Mouse (Mus musculus): Measurements from ENCODE around the gene Otx2.

Gene Otx2

DNA sequence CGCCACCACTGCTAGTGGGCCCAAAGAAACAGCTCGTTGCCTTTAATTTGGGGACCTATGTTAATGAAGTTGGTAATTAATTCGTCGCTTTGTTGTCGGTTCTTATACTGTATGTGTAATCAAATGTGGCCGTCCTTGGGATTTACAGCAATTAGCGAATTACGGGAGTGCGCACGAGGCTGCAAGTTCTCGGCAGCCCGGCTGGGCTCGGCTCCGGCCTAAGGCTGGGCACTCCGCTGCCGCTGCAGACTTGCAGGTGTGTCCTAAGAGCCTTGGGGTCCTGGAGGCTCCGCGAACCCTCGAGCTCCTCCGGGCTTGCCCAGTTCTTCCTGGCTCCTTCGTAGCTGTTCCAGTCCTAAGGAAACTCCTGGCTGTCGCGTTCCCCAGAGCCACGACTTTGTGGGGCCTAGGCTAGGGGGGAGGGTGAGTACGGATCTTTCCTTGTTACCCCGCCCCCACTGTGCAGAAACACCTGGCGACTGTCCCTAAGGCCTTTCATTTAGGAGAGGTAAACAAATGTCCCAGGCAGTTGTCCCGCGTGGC lies 4.8 kb downstream of the Otx2 start:
- DNase-seq (ENCODE audit: low spot score in 2 of 2), result no peak

DNA sequence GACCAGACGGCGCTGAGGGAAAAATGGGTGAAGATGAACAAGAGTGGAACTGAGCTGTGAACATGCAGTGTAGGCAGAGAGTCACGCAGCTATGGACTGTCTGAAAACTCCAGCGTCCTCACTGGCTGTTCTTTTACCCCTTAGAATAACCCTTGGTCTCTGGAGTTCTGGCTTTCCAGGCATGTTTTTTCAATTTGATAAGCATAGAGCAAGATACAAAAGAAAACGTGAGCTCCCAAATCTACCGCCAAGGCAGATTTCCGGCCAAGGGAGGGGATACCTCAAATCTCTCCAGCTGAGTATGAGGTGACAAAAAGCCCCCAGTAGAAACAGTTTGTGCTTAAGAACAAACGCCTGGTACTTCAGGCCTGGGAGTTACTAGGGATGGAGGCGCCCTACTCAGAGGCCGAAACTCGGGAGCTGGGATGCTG lies 5.6 kb downstream of the Otx2 start:
- no peak for DNase-seq (ENCODE audit: low spot score in 2 of 2)

DNA sequence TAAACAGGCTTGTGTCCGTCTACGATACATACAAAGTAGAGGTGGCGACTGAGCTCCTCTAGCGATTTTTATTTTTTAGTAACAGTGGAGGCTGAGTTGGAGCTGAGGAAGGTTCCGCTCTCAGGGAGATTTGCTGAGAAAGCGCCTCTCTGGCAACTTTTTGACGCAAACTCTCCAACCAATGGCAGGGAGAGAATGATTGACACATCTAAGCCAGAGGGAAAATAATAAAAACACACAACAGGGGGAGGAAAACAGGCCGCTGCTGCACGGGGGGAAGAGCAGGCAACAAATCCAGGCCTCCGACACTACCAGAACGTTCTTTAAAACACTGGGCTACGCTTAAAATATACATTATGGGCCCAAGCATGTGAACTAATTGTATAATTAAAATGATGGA lies 6.2 kb downstream of the Otx2 start:
- no peak for DNase-seq (ENCODE audit: low spot score in 2 of 2)

DNA sequence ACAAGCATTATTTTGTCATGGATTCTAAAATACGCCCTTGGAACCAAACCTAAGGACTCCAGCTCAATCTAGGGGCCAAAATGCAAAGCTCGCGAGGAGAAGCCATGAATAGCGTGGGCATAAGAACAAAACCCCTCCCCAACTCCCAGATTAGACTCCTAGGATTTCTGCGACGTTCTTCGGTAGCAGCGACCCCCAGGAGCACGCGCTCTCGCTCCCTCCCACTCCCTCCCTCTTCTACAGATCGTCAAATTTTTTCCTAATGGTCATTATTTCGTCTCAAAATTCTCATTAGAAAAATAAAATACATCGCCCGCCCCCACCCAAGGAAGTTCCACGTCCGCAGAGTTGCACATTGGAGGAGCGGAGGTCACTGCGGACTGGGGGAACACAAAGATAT lies 6.8 kb downstream of the Otx2 start:
- DNase-seq (ENCODE audit: low spot score in 2 of 2), result no peak

DNA sequence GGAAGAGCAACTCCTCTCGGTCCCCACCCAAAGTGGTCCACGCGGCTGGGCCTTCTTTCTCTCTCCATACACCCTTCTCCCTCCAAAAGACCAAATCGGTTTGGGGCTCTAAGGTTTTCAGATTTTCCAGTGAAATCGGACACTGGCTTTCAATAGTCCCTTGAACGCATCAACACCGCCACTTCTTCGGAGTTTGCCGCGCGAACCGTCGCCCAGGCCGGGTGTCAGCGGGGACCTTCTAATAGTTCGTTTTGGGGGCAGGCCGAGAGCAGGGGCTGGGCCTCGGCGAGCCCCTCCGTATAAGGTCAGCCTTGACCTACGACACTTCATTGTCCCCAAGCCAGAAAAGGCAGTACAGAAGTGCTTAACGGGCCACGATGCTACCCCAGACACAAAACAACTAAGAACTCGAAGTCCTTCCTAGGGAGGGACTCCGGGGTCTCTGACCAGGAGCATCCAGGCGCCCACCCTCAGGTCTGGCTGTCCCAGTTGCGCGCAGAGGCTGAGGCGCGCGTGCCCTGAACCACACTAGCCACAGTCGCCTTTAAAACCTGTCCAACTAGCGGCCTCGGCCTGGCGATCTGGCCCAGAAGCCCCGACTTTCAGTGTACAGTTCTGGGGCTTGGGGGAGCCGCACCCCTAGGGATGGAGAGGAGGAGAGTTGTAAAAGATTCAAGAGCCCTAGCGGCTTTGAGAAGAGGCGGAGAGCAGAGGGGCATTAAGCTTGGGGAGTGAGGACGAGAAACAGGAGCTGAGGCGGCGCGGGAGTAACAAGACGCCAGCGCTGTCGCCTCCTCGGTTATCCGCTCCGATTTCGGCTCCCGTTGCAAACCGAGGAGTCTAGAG lies 7.6 kb downstream of the Otx2 start:
- no peak for DNase-seq (ENCODE audit: low spot score in 2 of 2)

DNA sequence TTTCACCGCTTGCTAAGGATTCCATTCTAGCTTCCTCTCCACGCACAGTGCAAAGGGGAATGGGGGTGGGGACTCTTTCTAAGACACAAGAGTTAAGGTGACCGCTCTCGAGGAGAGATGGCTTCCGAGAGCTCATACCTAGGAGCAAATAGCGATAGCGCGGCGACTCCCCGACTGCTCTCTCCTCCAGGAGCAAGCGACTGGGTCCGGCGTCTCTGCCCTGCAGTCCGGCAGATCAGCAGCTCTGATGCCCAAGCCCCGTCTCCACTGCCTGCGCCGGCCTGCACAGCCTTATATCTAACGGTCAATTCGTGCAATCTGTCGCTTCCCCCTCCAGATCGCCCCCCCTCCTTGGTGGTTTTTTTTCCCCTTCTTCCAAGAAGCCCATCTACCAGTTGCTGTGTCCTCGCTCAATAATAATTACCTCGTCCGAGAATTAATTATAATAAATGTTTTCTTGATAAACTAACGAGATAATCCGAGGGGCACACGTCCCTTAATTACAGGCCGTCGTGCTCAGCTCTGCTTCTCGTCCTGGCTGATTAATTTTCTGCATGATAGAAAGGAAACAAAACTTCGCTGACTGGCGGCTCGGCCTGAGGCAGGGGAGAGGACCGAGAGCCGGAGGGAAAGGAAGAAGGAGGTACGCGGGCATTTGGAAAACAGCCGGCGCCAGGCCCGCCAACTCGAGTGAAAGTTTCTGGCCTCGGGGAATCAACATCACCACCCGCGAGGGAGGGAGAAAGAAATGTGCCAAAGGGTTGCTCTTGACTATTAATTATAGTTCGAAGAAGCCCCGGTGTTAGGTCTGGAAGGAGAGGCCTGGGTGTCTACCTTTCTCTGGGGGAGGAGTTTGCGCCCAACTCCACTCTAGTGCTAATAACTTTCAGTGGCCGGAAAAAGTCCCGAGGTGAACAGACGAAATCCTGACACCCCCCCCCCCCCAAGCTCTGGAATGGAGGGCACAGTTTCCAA lies 8.5 kb downstream of the Otx2 start:
- DNase-seq (ENCODE audit: low spot score in 2 of 2), result no peak

DNA sequence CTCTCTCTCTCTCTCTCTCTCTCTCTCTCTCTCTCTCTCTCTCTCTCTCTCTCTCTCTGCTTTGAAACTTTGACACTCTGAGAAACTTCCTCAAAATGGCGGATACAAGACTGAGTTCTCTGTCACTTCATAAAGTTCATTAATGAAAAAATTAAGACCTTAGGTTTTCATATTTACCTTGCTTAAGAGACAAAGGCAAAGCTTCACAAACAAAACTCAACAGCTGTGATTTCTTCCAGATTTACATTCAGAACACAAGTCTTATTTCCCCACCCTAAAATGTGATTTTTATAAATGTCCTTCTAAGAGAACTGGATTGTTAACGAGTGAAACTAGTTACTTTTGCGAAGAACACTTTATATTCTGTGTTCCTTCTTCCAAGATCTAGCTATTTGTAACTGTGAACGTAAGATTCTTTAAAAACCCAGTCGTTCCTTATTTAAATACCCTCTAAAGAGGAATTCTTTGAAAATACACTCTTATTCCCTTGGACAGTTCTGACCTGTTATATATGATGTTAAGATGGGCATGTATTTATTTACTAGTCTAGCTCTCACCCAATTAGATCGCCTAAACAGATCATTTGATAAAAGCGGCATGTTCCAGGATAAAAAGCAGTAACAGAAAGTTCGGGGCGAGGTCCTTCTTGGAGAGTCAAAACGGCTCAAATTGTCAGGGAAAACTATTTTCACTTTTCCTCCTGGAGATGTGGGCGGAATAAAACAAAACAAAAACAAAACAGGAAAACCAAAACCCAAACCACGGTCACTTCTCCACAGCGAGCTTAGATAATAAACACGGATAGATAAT lies 9.4 kb downstream of the Otx2 start:
- DNase-seq (ENCODE audit: low spot score in 2 of 2), result no peak

DNA sequence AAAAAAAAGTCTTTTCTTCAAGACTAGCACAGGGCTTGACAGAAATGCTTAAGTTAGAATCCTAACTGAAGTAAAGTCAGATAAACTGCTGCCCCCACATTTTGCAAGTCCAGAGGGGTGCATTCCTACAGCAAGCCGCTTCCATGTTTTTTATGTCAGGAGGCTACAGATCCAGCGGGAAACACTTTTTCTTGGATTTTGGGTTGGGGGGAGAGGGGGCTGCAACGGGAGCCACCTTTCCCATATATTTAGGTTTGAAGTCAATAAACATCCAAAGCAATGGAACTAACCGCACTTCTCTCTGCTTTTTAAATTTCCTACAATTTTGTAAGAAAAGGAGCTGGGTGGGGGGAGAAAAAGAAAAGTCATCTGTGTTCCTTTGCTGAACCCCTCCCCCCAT lies 10.1 kb downstream of the Otx2 start:
- no peak for DNase-seq (ENCODE audit: low spot score in 2 of 2)

DNA sequence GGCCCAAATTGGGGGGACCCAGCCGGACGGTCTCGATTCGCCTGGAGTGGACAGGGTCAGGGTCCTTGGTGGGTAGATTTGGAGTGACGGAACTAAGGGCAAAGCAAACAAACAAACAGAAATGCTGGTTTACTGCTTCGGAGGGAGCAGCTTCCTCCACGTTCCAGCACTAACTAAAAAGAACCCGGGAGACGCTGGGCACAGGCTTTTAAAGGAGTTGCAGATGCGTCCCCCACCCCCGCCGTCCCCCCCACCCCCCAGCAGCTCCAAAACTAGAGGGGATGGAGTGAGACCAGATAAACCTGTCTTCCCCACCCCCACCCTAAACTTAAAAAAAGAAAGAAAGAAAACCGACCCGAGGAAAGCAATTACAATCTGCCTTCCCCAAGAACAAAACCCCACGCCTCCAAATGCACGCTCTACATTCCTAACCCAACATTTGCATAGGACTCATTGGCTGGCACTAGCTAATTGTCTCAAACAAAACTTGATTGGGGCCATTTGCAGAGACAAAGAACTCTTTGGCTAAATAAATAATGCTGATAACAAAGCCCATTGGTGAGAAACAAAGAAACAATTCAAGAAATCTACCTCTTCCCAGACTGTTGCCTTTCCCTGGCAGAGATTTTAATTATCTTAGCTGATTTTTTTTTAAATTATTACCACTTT lies 10.9 kb downstream of the Otx2 start:
- DNase-seq (ENCODE audit: low spot score in 2 of 2), result no peak

DNA sequence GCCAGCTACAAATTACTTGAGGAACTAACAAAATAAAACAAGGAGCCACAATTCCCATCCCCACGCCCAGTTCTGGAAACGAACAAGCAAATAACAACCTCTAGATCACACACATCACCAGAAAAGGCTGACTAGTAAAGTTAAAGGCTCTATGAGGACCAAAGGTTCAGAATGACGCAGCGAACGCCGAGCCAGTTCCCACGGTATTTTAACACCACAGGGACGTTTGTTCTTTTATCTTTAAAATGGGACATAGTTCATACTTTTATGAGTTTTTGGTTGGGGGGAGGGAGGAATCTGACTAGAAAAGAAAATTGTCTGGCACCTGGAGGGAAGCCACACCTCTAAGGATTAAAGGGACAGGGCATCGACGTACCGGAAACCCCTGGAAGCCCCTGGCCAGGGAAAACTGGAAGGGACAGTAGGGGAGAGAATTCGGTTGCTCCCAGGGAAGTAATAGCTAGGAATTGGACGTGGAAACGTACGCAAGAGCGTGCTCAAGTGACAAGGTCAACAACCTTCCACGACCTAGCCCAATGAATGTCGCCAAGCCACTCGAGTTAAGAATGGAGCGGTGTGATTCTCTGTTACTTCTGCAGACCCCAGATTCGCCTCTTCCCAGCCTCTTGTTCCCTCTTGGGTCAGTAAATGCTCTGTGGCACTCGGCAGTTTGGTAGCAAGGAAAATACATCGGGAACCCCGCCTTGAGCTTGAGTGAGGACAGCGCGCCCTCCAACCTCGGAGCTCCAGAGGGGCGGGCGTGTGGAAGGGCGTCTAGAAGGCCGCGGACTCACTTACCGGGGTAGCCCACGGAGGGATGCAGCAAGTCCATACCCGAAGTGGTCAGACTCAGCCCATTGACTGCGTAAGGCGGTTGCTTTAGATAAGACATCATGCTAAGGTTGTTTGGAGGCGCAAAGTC lies 11.7 kb downstream of the Otx2 start:
- DNase-seq (ENCODE audit: low spot score in 2 of 2), result no peak

DNA sequence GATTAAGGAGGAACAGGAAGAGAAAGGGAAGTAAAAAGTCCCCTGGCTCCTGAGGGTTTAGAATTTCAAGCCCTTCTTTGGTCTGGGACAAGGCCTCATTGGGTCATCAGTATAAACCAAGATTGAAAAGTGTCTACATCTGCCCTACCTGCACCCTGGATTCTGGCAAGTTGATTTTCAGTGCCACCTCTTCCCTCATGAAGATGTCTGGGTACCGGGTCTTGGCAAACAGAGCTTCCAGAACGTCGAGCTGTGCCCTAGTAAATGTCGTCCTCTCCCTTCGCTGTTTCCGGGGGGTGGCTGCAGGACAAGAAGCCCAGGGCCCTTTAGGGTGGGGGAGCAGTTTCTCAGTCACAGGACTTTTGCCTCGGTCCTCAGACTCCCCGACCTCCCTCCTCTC lies 12.5 kb downstream of the Otx2 start:
- DNase-seq (ENCODE audit: low spot score in 2 of 2), result no peak

DNA sequence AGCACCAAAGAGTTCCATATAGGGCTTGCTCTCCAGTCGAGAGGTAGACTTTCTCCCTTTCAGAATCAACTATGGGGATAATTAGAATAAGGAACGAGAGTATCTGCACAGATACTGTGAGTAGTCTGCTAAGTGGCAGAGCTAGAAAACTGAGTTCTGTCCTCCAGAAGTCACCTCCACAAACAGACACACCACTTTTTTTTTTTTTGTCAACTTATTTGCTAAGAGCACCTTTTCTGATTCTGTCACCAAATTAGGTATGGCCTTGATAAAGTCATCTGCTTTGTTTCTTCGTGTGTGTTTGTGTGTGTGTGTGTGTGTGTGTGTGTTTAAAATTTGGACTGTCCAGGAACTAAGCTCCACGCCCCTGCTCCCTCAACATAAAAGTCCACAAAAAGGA lies 13.0 kb downstream of the Otx2 start:
- DNase-seq (ENCODE audit: low spot score in 2 of 2), result no peak

DNA sequence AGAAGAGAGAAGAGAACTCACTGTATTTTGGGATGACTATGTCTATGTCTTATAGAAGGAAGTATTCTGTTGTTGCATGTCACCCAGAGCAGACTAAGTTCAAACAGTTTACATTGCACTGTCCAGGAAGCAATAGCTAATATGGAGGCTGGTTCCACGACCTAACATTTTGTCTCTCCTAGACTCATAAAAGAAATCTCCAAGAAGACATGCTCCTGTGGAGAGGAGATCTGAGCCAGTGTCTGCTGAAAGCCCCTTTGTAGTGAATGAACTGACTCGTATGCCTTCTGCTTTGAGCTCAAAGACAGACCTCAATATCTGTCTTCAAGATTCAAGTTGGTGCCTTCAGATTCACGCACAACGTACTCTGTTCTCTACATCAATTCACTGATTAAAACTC lies 14.0 kb downstream of the Otx2 start:
- no peak for DNase-seq (ENCODE audit: low spot score in 2 of 2)

DNA sequence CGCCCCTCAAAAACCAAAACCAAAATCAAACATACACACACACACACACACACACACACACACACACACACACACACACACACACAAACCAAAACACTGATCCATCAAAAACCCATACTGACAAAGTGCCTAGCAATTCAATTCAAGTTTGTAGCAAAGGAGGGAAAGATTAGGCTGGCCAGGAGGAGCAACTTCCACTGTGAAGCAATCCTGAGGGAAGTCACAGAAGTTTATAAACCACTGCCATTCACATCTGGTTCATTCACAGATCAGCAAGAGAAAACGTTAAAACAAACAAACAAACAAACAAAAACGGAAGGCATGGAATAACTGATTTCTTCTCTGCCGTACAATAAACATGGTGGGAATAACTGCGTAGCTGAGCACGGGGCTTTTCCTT lies 16.4 kb downstream of the Otx2 start:
- no peak for DNase-seq (ENCODE audit: low spot score in 2 of 2)

DNA sequence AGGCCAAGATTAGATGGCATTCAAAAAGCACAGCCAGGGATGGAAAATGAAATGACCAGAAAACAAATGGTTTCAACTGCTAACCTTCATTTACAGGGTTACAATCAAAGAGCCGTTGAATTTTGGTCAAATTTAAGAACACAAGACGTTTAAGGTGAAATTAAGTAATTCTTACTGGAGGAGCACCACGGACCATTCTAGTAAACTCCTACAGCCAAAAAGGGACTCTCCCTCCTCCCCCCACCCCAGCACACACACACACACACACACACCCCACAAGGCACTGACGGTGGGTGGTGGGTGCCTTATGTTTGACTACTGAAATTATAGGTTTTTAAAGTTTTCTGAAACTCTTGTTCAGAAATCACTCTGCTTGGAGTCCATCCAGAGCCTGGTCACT lies 16.9 kb downstream of the Otx2 start:
- no peak for DNase-seq (ENCODE audit: low spot score in 2 of 2)

DNA sequence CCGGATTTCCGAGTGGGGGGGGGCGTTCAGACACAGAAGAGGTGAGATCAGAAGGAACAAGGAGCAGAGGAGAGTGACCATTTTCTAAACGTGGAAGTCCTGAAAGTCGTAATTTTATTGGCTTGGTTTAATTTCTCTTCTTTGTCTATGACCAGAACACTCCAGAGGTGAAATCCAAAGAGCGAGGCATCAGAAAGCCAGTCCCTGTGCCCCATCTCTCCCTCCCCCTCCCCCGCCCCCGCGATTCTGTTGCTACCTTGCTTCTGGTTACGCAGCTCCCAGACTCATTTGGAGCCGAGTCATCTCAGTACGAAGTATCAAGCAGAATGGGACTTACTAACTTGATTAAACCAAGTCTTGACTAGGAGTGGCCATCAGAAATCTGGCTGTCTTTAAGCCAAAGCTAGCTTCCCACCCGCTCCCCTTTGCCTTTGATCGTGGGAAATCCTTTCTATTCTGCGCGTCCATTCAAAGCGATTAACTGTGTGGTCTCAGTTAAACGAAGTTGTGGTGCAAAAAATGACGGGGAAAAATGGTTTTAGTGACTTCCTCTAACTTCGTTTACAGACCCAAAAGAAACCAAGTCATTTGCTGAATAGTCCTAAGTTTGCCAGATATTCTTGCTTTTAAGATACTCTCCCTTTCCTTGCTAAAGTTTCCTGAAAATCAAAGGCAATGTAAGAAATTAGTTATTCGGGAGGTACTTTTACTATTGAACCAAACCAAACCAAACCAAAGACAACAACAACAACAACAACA lies 17.6 kb downstream of the Otx2 start:
- no peak for DNase-seq (ENCODE audit: low spot score in 2 of 2)

DNA sequence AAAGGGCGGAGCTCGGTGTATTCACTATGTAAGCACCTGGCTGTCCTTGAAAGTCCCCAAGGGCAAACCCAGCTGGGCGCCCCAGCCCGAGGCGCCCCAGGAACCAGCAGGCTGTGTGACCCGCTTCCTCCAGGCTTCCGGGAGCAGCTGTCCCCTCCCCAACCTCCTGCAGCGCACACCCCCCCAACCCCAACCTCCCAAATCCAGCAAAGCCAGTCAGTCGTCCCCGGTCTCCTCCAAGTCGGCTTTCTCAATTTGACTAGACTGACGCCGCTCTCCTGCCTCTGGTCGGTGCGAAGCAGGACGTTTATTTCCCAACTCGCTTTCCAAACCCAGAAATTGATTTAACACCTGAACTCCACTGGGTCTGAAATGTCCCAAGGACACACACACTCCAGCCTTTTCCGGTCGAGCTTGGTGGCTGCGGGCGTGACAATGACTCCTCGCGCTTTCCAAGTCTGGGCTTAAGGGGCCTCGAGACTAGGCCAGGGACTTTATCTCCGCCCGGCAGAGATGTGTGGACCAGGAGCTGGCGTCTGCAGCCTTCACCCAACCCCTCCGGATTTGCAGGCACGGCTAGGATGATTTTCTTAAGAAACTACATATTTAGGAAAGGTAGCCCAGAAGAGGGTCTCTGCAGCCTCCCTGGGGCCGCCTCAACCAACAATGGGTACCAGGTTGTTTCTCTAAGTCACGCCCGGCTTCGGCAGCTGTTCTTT lies 18.4 kb downstream of the Otx2 start:
- DNase-seq (ENCODE audit: low spot score in 2 of 2), result no peak

DNA sequence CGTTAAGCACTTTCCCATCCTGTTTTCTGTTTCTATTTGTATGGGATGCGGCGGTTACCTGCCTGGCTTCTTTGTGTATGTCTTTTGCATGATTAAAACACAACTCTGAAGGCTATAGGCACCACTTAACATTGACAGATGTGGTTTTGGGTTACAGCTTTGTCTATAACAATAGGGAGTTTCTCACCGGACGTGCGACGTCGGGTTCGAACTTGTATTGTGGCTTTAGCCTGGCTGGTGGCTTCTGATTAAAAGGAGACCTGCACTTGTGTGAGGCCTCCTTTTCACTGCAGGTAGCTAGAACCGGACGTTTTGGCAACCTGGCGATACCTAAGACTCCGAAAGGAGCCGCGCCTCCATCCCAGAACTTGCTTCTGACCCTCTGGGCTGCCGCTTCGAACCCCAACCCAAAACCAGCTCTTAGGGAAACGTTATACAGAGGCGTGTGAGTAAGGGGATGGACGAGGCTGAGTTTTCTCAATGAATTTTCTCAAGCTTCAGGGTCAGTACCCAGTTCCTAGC lies 19.0 kb downstream of the Otx2 start:
- DNase-seq (ENCODE audit: low spot score in 2 of 2), result no peak
